Mouse (Mus musculus): ENCODE measurements around the gene Lhfpl5. TPM values are rescaled to one million over a fixed set of nuclear protein-coding genes. Genes with fewer than 3 reads are reported as not detected.
A peak's percentile ranks its signal among the peaks of the same experiment; 100 is the strongest.

Lhfpl5 gene
- polyA plus RNA-seq, 1 experiment from 2014 or later = not detected

GRCm38 (mm10) chr17:28612603-28613002, 37.2 kb downstream of the Lhfpl5 start:
- no peaks in the 10 kb centered on the region for H3K4me1 ChIP-seq (ENCODE audit: control insufficient read depth, insufficient read depth, low read length)
- H3K9me3 ChIP-seq (replicated peaks; ENCODE audit: control insufficient read depth, low read length) = no peaks in the 10 kb centered on the region
- no peak overlapping the region for H3K4me3 ChIP-seq (ENCODE audit: low read depth, low read length)
- 50% methylated on average over 2 of the region's 2 CpGs for WGBS (ENCODE audit: insufficient replicate concordance)
- ATAC-seq (replicated peaks; ENCODE audit: insufficient number of reproducible peaks, low FRiP score, low TSS enrichment) = no peak
- H3K27me3 ChIP-seq (ENCODE audit: control insufficient read depth, insufficient read depth, low read length) = no peaks in the 10 kb centered on the region
- H3K27ac ChIP-seq (ENCODE audit: low read depth, low read length) = no peak overlapping the region
- no peak overlapping the region for H3K9ac ChIP-seq (ENCODE audit: low read depth, low read length)
- H3K36me3 ChIP-seq (ENCODE audit: control insufficient read depth, insufficient read depth, low read length) = no peaks in the 10 kb centered on the region
- H3K4me2 ChIP-seq = no peak overlapping the region

GRCm38 (mm10) chr17:28613096-28613495, 37.7 kb downstream of the Lhfpl5 start:
- Histone ChIP-seq H3K27me3 (ENCODE audit: control insufficient read depth, insufficient read depth, low read length) (no peaks in the 10 kb centered on the region), H3K9ac (ENCODE audit: low read depth, low read length) (no peak overlapping the region), H3K36me3 (ENCODE audit: control insufficient read depth, insufficient read depth, low read length) (no peaks in the 10 kb centered on the region), H3K4me1 (ENCODE audit: control insufficient read depth, insufficient read depth, low read length) (no peaks in the 10 kb centered on the region), H3K4me2 (no peak overlapping the region), H3K27ac (ENCODE audit: low read depth, low read length) (no peak overlapping the region), H3K4me3 (ENCODE audit: low read depth, low read length) (no peak overlapping the region), H3K9me3 (replicated peaks; ENCODE audit: control insufficient read depth, low read length) (no peaks in the 10 kb centered on the region)
- no peak for ATAC-seq (replicated peaks; ENCODE audit: insufficient number of reproducible peaks, low FRiP score, low TSS enrichment)
- 83% methylated on average over 6 of the region's 6 CpGs for WGBS (ENCODE audit: insufficient replicate concordance)

DNA sequence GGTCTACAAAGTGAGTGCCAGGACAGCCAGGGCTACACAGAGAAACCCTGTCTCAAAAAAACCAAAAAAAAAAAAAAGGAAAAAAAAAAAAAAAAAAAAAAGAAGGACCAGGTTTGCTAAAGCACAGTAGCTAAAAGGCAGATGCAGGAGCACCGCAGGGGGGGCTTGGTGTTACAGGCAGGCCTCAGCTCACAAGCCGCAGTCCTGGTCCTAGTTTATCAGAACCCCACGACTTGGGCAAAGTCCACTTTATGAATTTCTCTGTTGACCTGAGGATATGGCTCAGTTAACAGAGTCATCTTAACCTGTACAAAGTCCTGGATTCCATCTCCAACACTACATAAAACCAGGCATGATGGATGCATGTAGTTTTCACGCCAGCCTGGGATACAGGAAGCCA, 39.9 kb downstream of the Lhfpl5 start:
- Histone ChIP-seq H3K36me3 (ENCODE audit: control insufficient read depth, insufficient read depth, low read length) (peaks cover 3% of the 10 kb centered on the region; the same call in 1 of the 2 replicates), H3K9ac (ENCODE audit: low read depth, low read length) (no peak overlapping the region), H3K9me3 (replicated peaks; ENCODE audit: control insufficient read depth, low read length) (no peaks in the 10 kb centered on the region), H3K27me3 (ENCODE audit: control insufficient read depth, insufficient read depth, low read length) (no peaks in the 10 kb centered on the region), H3K4me3 (ENCODE audit: low read depth, low read length) (no peak overlapping the region), H3K4me2 (no peak overlapping the region), H3K27ac (ENCODE audit: low read depth, low read length) (no peak overlapping the region), H3K4me1 (ENCODE audit: control insufficient read depth, insufficient read depth, low read length) (peaks cover 2% of the 10 kb centered on the region)
- WGBS (ENCODE audit: insufficient replicate concordance) = 91% methylated on average over 4 of the region's 4 CpGs
- no peak for ATAC-seq (replicated peaks; ENCODE audit: insufficient number of reproducible peaks, low FRiP score, low TSS enrichment)

DNA sequence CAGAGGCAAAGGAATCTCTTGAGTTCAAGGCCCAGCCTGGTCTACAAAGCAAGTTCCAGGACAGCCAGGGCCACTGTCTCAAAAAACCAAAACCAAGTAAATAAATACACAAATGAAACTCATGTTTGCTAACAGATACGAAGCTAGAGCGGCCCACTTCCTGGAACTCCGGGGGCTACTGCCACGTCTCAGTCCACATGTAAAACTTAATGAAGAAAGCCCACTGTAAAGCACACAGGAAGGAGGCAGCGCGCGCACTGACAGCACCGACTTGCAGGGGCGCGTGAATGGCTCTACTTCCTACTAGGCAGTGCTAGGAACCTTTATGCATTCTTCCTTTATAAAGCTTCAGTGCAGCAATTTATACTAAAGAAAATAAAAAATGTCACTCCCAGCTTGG, 42.2 kb downstream of the Lhfpl5 start:
- H3K4me3 ChIP-seq (ENCODE audit: low read depth, low read length) = no peak overlapping the region
- 0 out of 2 replicates have a peak overlapping the region, but pooled peaks have one; percentile 22 for H3K9ac ChIP-seq (ENCODE audit: low read depth, low read length)
- H3K9me3 ChIP-seq (replicated peaks; ENCODE audit: control insufficient read depth, low read length) = no peaks in the 10 kb centered on the region
- H3K27ac ChIP-seq (ENCODE audit: low read depth, low read length) = no peak overlapping the region
- WGBS (ENCODE audit: insufficient replicate concordance) = 80% methylated on average over 10 of the region's 10 CpGs
- ATAC-seq (replicated peaks; ENCODE audit: insufficient number of reproducible peaks, low FRiP score, low TSS enrichment) = no peak
- H3K27me3 ChIP-seq (ENCODE audit: control insufficient read depth, insufficient read depth, low read length) = no peaks in the 10 kb centered on the region
- H3K36me3 ChIP-seq (ENCODE audit: control insufficient read depth, insufficient read depth, low read length) = peaks cover 3% of the 10 kb centered on the region; the same call in 1 of the 2 replicates
- no peak overlapping the region for H3K4me2 ChIP-seq
- H3K4me1 ChIP-seq (ENCODE audit: control insufficient read depth, insufficient read depth, low read length) = peaks cover 10% of the 10 kb centered on the region

- H3K9ac ChIP-seq (ENCODE audit: low read depth, low read length) = no peak overlapping the region
- no peaks in the 10 kb centered on the region for H3K9me3 ChIP-seq (replicated peaks; ENCODE audit: control insufficient read depth, low read length)
- 69% methylated on average over 7 of the region's 7 CpGs for WGBS (ENCODE audit: insufficient replicate concordance)
- H3K4me3 ChIP-seq (ENCODE audit: low read depth, low read length) = no peak overlapping the region
- no peak for ATAC-seq (replicated peaks; ENCODE audit: insufficient number of reproducible peaks, low FRiP score, low TSS enrichment)
- H3K4me1 ChIP-seq (ENCODE audit: control insufficient read depth, insufficient read depth, low read length) = peaks cover 11% of the 10 kb centered on the region
- peaks cover 3% of the 10 kb centered on the region; the same call in 1 of the 2 replicates for H3K36me3 ChIP-seq (ENCODE audit: control insufficient read depth, insufficient read depth, low read length)
- no peak overlapping the region for H3K4me2 ChIP-seq
- no peak overlapping the region for H3K27ac ChIP-seq (ENCODE audit: low read depth, low read length)
- H3K27me3 ChIP-seq (ENCODE audit: control insufficient read depth, insufficient read depth, low read length) = no peaks in the 10 kb centered on the region
Measured at GRCm38 (mm10) chr17:28618124-28618523, 42.7 kb downstream of the Lhfpl5 start.

GRCm38 (mm10) chr17:28618775-28619174, 43.3 kb downstream of the Lhfpl5 start:
- WGBS (ENCODE audit: insufficient replicate concordance) = 87% methylated on average over 1 of the region's 1 CpGs
- no peak for ATAC-seq (replicated peaks; ENCODE audit: insufficient number of reproducible peaks, low FRiP score, low TSS enrichment)
- Histone ChIP-seq H3K4me3 (ENCODE audit: low read depth, low read length) (no peak overlapping the region), H3K27ac (ENCODE audit: low read depth, low read length) (no peak overlapping the region), H3K36me3 (ENCODE audit: control insufficient read depth, insufficient read depth, low read length) (peaks cover 3% of the 10 kb centered on the region; the same call in 1 of the 2 replicates), H3K9ac (ENCODE audit: low read depth, low read length) (no peak overlapping the region), H3K4me2 (no peak overlapping the region), H3K4me1 (ENCODE audit: control insufficient read depth, insufficient read depth, low read length) (peaks cover 11% of the 10 kb centered on the region), H3K9me3 (replicated peaks; ENCODE audit: control insufficient read depth, low read length) (no peaks in the 10 kb centered on the region), H3K27me3 (ENCODE audit: control insufficient read depth, insufficient read depth, low read length) (no peaks in the 10 kb centered on the region)

DNA sequence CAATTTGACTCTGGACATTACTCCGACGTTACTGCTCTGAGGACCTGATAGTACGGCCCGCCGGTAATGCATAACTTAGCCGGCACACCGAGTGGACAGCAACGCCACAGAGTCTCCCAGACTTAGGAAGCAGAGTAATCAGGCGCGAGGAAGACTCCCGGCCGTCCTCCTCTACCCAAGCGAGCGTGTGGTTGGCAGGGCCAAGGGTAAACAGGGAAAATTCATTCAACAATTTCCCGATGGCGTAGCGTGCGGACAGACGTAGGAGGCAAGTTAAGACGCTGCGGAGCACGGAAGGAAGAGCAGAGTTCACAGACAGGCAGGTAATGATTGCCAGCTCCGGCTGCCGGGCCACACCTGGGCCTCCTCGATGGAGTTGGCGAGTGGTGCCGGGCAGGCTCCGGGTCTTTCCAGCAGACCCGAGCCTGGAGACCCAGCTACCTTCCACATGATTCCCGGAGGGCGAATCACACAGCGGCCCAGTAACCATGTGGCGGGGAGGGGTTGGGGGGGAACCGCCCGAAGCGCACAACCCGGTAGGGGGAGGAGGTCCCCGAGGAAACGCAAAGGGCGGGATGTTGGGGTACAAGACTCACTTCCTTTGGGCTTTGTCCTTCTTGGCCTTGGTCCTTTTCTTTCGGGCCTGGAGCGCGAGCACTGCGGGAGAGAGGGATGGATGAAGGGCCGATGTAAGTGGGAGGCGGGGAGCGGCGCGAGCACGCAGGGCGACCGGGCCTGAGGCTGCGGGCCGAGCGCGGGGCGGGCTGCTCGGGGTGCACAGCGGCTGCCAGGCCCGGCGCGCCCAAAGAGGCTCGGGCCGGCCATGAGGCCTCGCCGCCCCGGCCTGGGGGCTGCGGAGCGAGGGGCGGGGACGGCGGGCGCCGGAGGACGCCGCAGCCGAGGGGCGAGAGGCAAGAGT, 46.2 kb downstream of the Lhfpl5 start:
- Histone ChIP-seq H3K4me2 (peak overlapping the region; percentile 89), H3K4me3 (ENCODE audit: low read depth, low read length) (peak overlapping the region; percentile 80), H3K27ac (ENCODE audit: low read depth, low read length) (peak overlapping the region; percentile 78), H3K9ac (ENCODE audit: low read depth, low read length) (peak overlapping the region; percentile 87), H3K27me3 (ENCODE audit: control insufficient read depth, insufficient read depth, low read length) (no peaks in the 10 kb centered on the region), H3K9me3 (replicated peaks; ENCODE audit: control insufficient read depth, low read length) (no peaks in the 10 kb centered on the region), H3K4me1 (ENCODE audit: control insufficient read depth, insufficient read depth, low read length) (peaks cover 11% of the 10 kb centered on the region), H3K36me3 (ENCODE audit: control insufficient read depth, insufficient read depth, low read length) (peaks cover 3% of the 10 kb centered on the region; the same call in 1 of the 2 replicates)
- under 1% methylated on average over 49 of the region's 78 CpGs for WGBS (ENCODE audit: insufficient replicate concordance)
- ATAC-seq (replicated peaks; ENCODE audit: insufficient number of reproducible peaks, low FRiP score, low TSS enrichment) = peak; percentile 74

DNA sequence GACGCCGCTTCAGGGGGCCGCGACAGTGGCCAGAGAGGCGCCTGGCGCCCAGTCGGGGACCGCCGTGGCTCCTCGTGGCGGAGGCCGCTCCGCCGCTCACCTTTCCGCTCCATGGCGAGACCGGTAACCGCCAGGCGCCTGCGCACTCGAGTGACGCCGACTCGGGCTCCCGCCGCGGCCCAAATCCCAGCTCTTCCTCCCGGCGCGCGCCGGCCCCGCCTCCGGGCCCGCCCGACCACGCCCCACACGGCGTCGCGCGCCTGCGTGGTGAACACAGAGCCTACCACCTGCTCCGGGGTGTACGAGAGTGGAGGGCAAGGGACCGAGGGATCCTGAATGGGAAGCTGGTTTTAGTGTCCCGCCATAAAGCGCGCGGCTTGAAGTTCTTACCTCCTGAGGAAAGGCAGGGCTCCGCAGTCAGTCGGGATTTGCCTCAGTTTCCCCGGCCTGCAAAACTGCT, 46.9 kb downstream of the Lhfpl5 start, which contains the start of gene Srpk1:
Srpk1 (minus strand) TSS at position 410 of the 460 bp plus-strand sequence.
- Histone ChIP-seq H3K4me1 (ENCODE audit: control insufficient read depth, insufficient read depth, low read length) (peaks cover 11% of the 10 kb centered on the region), H3K4me3 (ENCODE audit: low read depth, low read length) (peak within 1 kb of the TSS; percentile 80), H3K9ac (ENCODE audit: low read depth, low read length) (peak within 1 kb of the TSS; percentile 87), H3K9me3 (replicated peaks; ENCODE audit: control insufficient read depth, low read length) (no peaks in the 10 kb centered on the region), H3K27ac (ENCODE audit: low read depth, low read length) (peak within 1 kb of the TSS; percentile 78), H3K4me2 (peak within 1 kb of the TSS; percentile 89), H3K36me3 (ENCODE audit: control insufficient read depth, insufficient read depth, low read length) (peaks cover 3% of the 10 kb centered on the region; the same call in 1 of the 2 replicates), H3K27me3 (ENCODE audit: control insufficient read depth, insufficient read depth, low read length) (no peaks in the 10 kb centered on the region)
- ATAC-seq (replicated peaks; ENCODE audit: insufficient number of reproducible peaks, low FRiP score, low TSS enrichment) = peak; percentile 89
- under 1% methylated on average over 42 of the region's 53 CpGs for WGBS (ENCODE audit: insufficient replicate concordance)
